Mouse (Mus musculus) heart, adult 9 months (tissue): ENCODE measurements around the gene Ppargc1a.

Experiments
- DNase-seq, 2 experiments: peaks; one replicate each; pipeline ENCODE4 v3.0.0; 2022; ENCODE audit warnings: low spot score in 2 of 2

Ppargc1a gene

GRCm38 (mm10) chr5:51504654-51505053 lies 62.9 kb downstream of the Ppargc1a start:
- DNase-seq = no peak

- no peak for DNase-seq
Measured at GRCm38 (mm10) chr5:51497910-51498517, 69.5 kb downstream of the Ppargc1a start.

GRCm38 (mm10) chr5:51495446-51495845 lies 72.1 kb downstream of the Ppargc1a start:
- no peak for DNase-seq

GRCm38 (mm10) chr5:51494358-51494876 lies 73.1 kb downstream of the Ppargc1a start:
- DNase-seq = no peak

GRCm38 (mm10) chr5:51483768-51484167 lies 83.8 kb downstream of the Ppargc1a start:
- no peak for DNase-seq

GRCm38 (mm10) chr5:51479859-51480258 lies 87.7 kb downstream of the Ppargc1a start:
- no peak for DNase-seq

- no peak for DNase-seq
Measured at GRCm38 (mm10) chr5:51479456-51479855, 88.1 kb downstream of the Ppargc1a start.

GRCm38 (mm10) chr5:51478319-51478994 lies 89.1 kb downstream of the Ppargc1a start:
- DNase-seq = no peak

- peak in 1 of 2 experiments; percentile 7 for DNase-seq
Measured at GRCm38 (mm10) chr5:51477140-51477539, 90.4 kb downstream of the Ppargc1a start.

GRCm38 (mm10) chr5:51475034-51475541 lies 92.4 kb downstream of the Ppargc1a start:
- peak; percentile 8 to 12 for DNase-seq

- DNase-seq = no peak
Measured at GRCm38 (mm10) chr5:51471614-51472013, 95.9 kb downstream of the Ppargc1a start.

- no peak for DNase-seq
Measured at GRCm38 (mm10) chr5:51466036-51466435, 101.5 kb downstream of the Ppargc1a start.

GRCm38 (mm10) chr5:51452033-51452432 lies 115.5 kb downstream of the Ppargc1a start:
- DNase-seq = no peak

GRCm38 (mm10) chr5:51447631-51448030 lies 119.9 kb downstream of the Ppargc1a start:
- DNase-seq = no peak

- no peak for DNase-seq
Measured at GRCm38 (mm10) chr5:51446299-51447090, 121.0 kb downstream of the Ppargc1a start.

- DNase-seq = no peak
Measured at GRCm38 (mm10) chr5:51445726-51446125, 121.8 kb downstream of the Ppargc1a start.

GRCm38 (mm10) chr5:51439773-51440172 lies 127.8 kb downstream of the Ppargc1a start:
- DNase-seq = peak; percentile 13 to 17

GRCm38 (mm10) chr5:51433905-51434304 lies 133.6 kb downstream of the Ppargc1a start:
- no peak for DNase-seq

GRCm38 (mm10) chr5:51432532-51432931 lies 135.0 kb downstream of the Ppargc1a start:
- no peak for DNase-seq

GRCm38 (mm10) chr5:51432031-51432430 lies 135.5 kb downstream of the Ppargc1a start:
- DNase-seq = no peak

- no peak for DNase-seq
Measured at GRCm38 (mm10) chr5:51426406-51426805, 141.1 kb downstream of the Ppargc1a start.

- DNase-seq = no peak
Measured at GRCm38 (mm10) chr5:51416377-51416776, 151.1 kb downstream of the Ppargc1a start.
